Mouse (Mus musculus): ENCODE measurements around the gene Cntnap5b.

GRCm38 (mm10) chr1:100386252-100386651 lies 613.7 kb downstream of the Cntnap5b start:
- TF ChIP-seq CTCF (IDR thresholded peaks at IDR 0.05; ENCODE audit: control insufficient read depth, insufficient read depth, insufficient replicate concordance, low read depth, low read length), result no peak
- no peak for TF ChIP-seq POLR2A (IDR thresholded peaks at IDR 0.05; ENCODE audit: control insufficient read depth, low read depth, low read length)
